Mouse (Mus musculus): Measurements from ENCODE around the gene Dand5. TPM values are rescaled to one million over a fixed set of nuclear protein-coding genes. Genes with fewer than 3 reads are reported as not detected.
A peak's percentile ranks its signal among the peaks of the same experiment; 100 is the strongest.

Gene Dand5
- polyA plus RNA-seq, 1 experiment from 2014 or later: 7.0 TPM

DNA sequence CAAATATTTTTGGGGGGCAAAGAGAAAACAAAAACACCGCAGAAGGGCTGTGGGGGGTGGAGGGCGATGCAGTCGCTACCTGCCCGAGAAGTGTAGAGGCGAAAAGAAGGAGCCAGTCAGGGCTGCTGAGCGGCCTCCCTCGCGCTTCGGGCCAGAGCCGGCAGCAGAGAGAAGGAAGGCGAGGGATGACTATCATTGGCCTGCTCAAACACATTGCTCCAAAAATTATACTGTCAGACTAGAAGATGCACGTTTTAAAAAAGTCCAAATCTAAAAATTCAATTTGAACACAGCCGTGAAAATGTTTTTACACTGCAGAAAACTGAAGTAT, 42.4 kb downstream of the Dand5 start:
- WGBS: 13% methylated on average over 13 of the region's 13 CpGs
- Histone ChIP-seq H3K4me3 (peak overlapping the region; percentile 2; the same call in 1 of the 2 replicates), H3K9ac (no peak overlapping the region), H3K4me1 (peaks cover 82% of the 10 kb centered on the region), H3K9me3 (no peaks in the 10 kb centered on the region), H3K27ac (0 out of 2 replicates have a peak overlapping the region, but pooled peaks have one; percentile 5), H3K36me3 (no peaks in the 10 kb centered on the region), H3K4me2 (peak overlapping the region; percentile 37), H3K27me3 (peaks cover 99% of the 10 kb centered on the region)
- ATAC-seq (ENCODE audit: insufficient number of reproducible peaks, insufficient read depth, low FRiP score, low TSS enrichment, low read depth): no peak

DNA sequence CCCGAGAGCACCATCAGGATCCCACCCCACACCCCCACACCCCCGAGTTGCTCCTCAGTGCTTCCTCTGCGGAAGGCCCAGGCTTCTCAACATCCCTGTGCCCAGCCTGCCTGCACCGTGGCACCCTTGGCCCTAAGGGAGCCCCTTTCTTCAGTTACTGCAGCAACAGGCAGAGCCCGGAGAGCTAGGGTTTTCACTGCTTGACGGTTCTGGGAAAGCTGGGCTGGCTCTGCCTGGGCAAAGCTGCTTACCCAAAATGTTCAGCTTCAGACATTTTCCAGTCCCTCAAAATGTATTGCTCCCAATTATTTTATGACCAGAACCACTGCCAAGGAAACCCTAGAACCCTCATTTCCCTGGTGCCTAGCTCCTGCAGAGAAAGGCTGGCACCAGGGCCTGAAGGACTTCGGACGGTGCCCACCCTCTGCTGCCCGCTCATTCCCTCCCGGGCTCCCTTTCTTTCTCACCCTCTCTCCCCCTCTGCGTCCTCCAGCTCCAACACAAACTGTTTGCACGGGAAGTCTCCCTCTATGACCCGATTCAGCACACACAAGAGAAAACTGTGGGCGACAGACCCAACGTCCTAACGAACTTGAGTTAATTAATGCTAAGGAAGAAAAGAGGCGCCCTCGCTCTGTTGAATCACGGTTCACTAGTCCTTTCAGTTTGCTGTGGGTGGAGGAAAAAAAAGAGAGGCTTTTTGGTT, 43.0 kb downstream of the Dand5 start:
- Histone ChIP-seq H3K9me3 (no peaks in the 10 kb centered on the region), H3K4me1 (peaks cover 82% of the 10 kb centered on the region), H3K27me3 (peaks cover 97% of the 10 kb centered on the region), H3K4me2 (peak overlapping the region; percentile 37), H3K4me3 (peak overlapping the region; percentile 2), H3K9ac (peak overlapping the region; percentile 52; the same call in 1 of the 2 replicates), H3K36me3 (no peaks in the 10 kb centered on the region), H3K27ac (0 out of 2 replicates have a peak overlapping the region, but pooled peaks have one; percentile 5)
- 16% methylated on average over 19 of the region's 19 CpGs for WGBS
- no peak for ATAC-seq (ENCODE audit: insufficient number of reproducible peaks, insufficient read depth, low FRiP score, low TSS enrichment, low read depth)

- Histone ChIP-seq H3K27me3 (peaks cover 89% of the 10 kb centered on the region), H3K4me2 (peak overlapping the region; percentile 22; the same call in 1 of the 2 replicates), H3K9ac (no peak overlapping the region), H3K4me3 (no peak overlapping the region), H3K36me3 (no peaks in the 10 kb centered on the region), H3K9me3 (no peaks in the 10 kb centered on the region), H3K27ac (no peak overlapping the region), H3K4me1 (peaks cover 77% of the 10 kb centered on the region)
- ATAC-seq (ENCODE audit: insufficient number of reproducible peaks, insufficient read depth, low FRiP score, low TSS enrichment, low read depth): no peak
- 11% methylated on average over 11 of the region's 11 CpGs for WGBS
Observed at GRCm38 (mm10) chr8:84778638-84779380, 43.8 kb downstream of the Dand5 start.

GRCm38 (mm10) chr8:84777899-84778637, 44.6 kb downstream of the Dand5 start:
- H3K27ac ChIP-seq: no peak overlapping the region
- peaks cover 86% of the 10 kb centered on the region for H3K27me3 ChIP-seq
- 41% methylated on average over 10 of the region's 10 CpGs for WGBS
- H3K9me3 ChIP-seq: no peaks in the 10 kb centered on the region
- H3K36me3 ChIP-seq: no peaks in the 10 kb centered on the region
- H3K9ac ChIP-seq: no peak overlapping the region
- H3K4me1 ChIP-seq: peaks cover 76% of the 10 kb centered on the region
- H3K4me2 ChIP-seq: no peak overlapping the region
- no peak for ATAC-seq (ENCODE audit: insufficient number of reproducible peaks, insufficient read depth, low FRiP score, low TSS enrichment, low read depth)
- H3K4me3 ChIP-seq: no peak overlapping the region

GRCm38 (mm10) chr8:84776569-84776968, 46.1 kb downstream of the Dand5 start:
- 20% methylated on average over 1 of the region's 1 CpGs for WGBS
- H3K4me2 ChIP-seq: no peak overlapping the region
- H3K27ac ChIP-seq: no peak overlapping the region
- no peak overlapping the region for H3K9ac ChIP-seq
- peaks cover 5% of the 10 kb centered on the region; the same call in 1 of the 2 replicates for H3K36me3 ChIP-seq
- H3K9me3 ChIP-seq: no peaks in the 10 kb centered on the region
- no peak overlapping the region for H3K4me3 ChIP-seq
- H3K4me1 ChIP-seq: peaks cover 76% of the 10 kb centered on the region
- ATAC-seq (ENCODE audit: insufficient number of reproducible peaks, insufficient read depth, low FRiP score, low TSS enrichment, low read depth): no peak
- H3K27me3 ChIP-seq: peaks cover 85% of the 10 kb centered on the region

GRCm38 (mm10) chr8:84775621-84776113, 47.0 kb downstream of the Dand5 start:
- no peak overlapping the region for H3K4me3 ChIP-seq
- WGBS: 16% methylated on average over 7 of the region's 7 CpGs
- peak overlapping the region; percentile 61 for H3K9ac ChIP-seq
- peak overlapping the region; percentile 57 for H3K4me2 ChIP-seq
- H3K27ac ChIP-seq: peak overlapping the region; percentile 81; the same call in 1 of the 2 replicates
- H3K36me3 ChIP-seq: peaks cover 8% of the 10 kb centered on the region; the same call in 1 of the 2 replicates
- ATAC-seq (ENCODE audit: insufficient number of reproducible peaks, insufficient read depth, low FRiP score, low TSS enrichment, low read depth): no peak
- H3K4me1 ChIP-seq: peaks cover 76% of the 10 kb centered on the region
- H3K9me3 ChIP-seq: no peaks in the 10 kb centered on the region
- H3K27me3 ChIP-seq: peaks cover 85% of the 10 kb centered on the region

DNA sequence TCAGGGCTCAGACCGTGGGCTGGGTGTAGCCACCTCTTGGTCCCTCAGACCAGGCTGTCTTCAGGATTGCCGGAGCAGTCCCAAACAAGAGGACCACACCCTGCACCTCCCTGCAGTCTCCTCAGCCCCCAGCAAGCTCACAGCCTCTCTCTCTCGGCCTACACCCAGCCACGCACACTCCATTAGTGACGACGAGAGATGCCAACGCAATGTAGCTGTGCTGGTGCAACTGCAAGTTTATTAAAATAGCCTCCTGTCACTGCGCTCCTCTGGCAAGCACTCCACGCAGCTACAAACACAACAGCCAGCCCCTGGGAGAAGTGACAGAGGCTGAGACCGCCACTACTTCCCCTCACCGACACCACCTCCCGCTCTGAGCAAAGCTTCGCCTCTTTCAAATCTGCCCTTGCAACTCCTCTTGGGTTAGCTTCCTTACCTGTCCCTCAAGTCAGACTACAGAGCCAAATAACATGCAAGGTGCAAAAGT, 47.5 kb downstream of the Dand5 start:
- WGBS: 12% methylated on average over 13 of the region's 13 CpGs
- peak overlapping the region; percentile 81 for H3K27ac ChIP-seq
- no peaks in the 10 kb centered on the region for H3K9me3 ChIP-seq
- peak overlapping the region; percentile 61 for H3K9ac ChIP-seq
- ATAC-seq (ENCODE audit: insufficient number of reproducible peaks, insufficient read depth, low FRiP score, low TSS enrichment, low read depth): no peak
- H3K4me2 ChIP-seq: peak overlapping the region; percentile 57
- H3K36me3 ChIP-seq: peaks cover 10% of the 10 kb centered on the region; the same call in 1 of the 2 replicates
- peaks cover 76% of the 10 kb centered on the region for H3K4me1 ChIP-seq
- peak overlapping the region; percentile 38; the same call in 1 of the 2 replicates for H3K4me3 ChIP-seq
- H3K27me3 ChIP-seq: peaks cover 85% of the 10 kb centered on the region

DNA sequence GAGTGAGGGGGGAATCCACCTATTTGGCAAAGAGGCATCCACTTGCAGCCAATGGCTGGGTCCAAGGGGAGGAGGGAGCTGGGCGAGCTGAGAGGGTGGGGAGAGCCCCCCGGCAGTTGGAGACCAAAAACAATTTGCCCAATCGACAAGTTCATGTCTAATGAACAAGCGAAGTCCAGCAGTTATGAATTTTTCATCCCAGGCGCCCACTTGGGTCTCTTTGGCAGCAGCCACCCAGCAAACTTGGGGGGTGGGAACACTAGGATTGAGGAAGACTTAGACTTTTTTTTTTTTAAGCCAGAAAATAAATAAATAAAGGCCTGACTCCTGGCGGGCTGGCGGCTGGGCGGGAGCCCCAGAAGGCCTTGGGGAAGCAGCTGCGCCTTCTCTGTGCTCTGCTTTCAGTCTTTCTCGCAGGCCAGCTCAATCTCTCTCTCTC, 48.1 kb downstream of the Dand5 start:
- H3K27ac ChIP-seq: peak overlapping the region; percentile 81
- no peak; the same call in 1 of the 2 replicates for ATAC-seq (ENCODE audit: insufficient number of reproducible peaks, insufficient read depth, low FRiP score, low TSS enrichment, low read depth)
- H3K4me3 ChIP-seq: peak overlapping the region; percentile 38
- peaks cover 85% of the 10 kb centered on the region for H3K27me3 ChIP-seq
- no peaks in the 10 kb centered on the region for H3K9me3 ChIP-seq
- H3K36me3 ChIP-seq: peaks cover 13% of the 10 kb centered on the region; the same call in 1 of the 2 replicates
- peaks cover 74% of the 10 kb centered on the region for H3K4me1 ChIP-seq
- H3K4me2 ChIP-seq: peak overlapping the region; percentile 57
- 0 out of 2 replicates have a peak overlapping the region, but pooled peaks have one; percentile 46 for H3K9ac ChIP-seq
- WGBS: 3% methylated on average over 10 of the region's 10 CpGs

- H3K9me3 ChIP-seq: no peaks in the 10 kb centered on the region
- peak; percentile 78 for ATAC-seq (ENCODE audit: insufficient number of reproducible peaks, insufficient read depth, low FRiP score, low TSS enrichment, low read depth)
- peaks cover 67% of the 10 kb centered on the region for H3K4me1 ChIP-seq
- H3K9ac ChIP-seq: peak overlapping the region; percentile 56
- H3K4me2 ChIP-seq: peak overlapping the region; percentile 57
- H3K36me3 ChIP-seq: peaks cover 19% of the 10 kb centered on the region
- H3K27me3 ChIP-seq: peaks cover 85% of the 10 kb centered on the region
- peak overlapping the region; percentile 38 for H3K4me3 ChIP-seq
- 0% methylated on average over 16 of the region's 19 CpGs for WGBS
- peak overlapping the region; percentile 81 for H3K27ac ChIP-seq
Observed at GRCm38 (mm10) chr8:84773833-84774232, 48.8 kb downstream of the Dand5 start.

DNA sequence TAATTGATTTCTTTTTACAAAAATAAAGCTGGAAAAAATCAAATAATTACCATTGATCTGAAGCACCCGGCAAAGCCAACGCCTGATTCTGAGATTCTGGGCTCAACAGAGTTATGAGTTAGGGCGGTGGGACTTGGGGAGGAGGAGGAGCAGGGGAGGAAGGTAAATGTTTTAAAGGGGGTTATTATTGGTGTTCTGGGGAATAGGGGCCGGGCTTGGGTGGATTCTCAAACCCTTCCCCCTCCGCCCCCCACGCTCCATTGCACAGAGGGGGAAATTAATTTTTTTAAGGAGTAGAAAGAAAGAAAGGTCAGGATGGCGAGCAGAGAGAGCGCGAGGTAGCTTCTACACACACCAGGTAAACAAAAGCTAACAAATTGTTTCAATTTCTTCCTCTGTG, 49.3 kb downstream of the Dand5 start:
- WGBS: 4% methylated on average over 9 of the region's 9 CpGs

DNA sequence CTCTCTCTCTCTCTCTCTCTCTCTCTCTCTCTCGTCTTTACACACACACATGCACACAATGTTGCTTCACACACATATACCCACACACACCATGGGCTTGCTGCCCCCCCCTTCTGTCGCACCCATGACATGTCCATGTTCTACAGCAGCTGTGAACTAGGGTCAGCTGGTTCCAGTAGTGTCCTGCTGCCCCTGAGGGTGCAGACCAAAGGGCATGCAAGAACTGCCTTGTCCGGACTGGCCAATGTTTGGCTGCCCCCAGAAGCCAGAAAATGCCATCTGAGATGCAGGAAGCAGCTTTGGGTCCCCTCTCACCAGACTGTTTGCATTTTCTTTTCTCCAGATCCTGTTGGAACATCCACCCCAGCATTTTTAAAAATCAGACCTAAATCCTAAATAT, 50.0 kb downstream of the Dand5 start:
- WGBS: 11% methylated on average over 3 of the region's 3 CpGs
- Histone ChIP-seq H3K4me2 (peak overlapping the region; percentile 57), H3K36me3 (peaks cover 31% of the 10 kb centered on the region)

More for the DNA sequence above, 49.3 kb downstream of the Dand5 start:
- Histone ChIP-seq H3K9ac (peak overlapping the region; percentile 56), H3K27ac (peak overlapping the region; percentile 81), H3K9me3 (no peaks in the 10 kb centered on the region), H3K27me3 (peaks cover 85% of the 10 kb centered on the region), H3K4me2 (peak overlapping the region; percentile 57), H3K4me1 (peaks cover 62% of the 10 kb centered on the region), H3K36me3 (peaks cover 24% of the 10 kb centered on the region), H3K4me3 (peak overlapping the region; percentile 38)
- ATAC-seq (ENCODE audit: insufficient number of reproducible peaks, insufficient read depth, low FRiP score, low TSS enrichment, low read depth): no peak

More for the DNA sequence above, 50.0 kb downstream of the Dand5 start:
- H3K9me3 ChIP-seq: no peaks in the 10 kb centered on the region
- no peak overlapping the region; the same call in 1 of the 2 replicates for H3K9ac ChIP-seq
- no peak for ATAC-seq (ENCODE audit: insufficient number of reproducible peaks, insufficient read depth, low FRiP score, low TSS enrichment, low read depth)
- peaks cover 59% of the 10 kb centered on the region for H3K4me1 ChIP-seq
- no peak overlapping the region for H3K27ac ChIP-seq
- H3K4me3 ChIP-seq: peak overlapping the region; percentile 38; the same call in 1 of the 2 replicates
- H3K27me3 ChIP-seq: peaks cover 84% of the 10 kb centered on the region
